Mouse (Mus musculus): ENCODE results near the gene Vsig10. TPM values are rescaled to one million over a fixed set of nuclear protein-coding genes. Genes with fewer than 3 reads are reported as not detected.

Vsig10 gene
- polyA plus RNA-seq, 1 experiment: 2.1 TPM

DNA sequence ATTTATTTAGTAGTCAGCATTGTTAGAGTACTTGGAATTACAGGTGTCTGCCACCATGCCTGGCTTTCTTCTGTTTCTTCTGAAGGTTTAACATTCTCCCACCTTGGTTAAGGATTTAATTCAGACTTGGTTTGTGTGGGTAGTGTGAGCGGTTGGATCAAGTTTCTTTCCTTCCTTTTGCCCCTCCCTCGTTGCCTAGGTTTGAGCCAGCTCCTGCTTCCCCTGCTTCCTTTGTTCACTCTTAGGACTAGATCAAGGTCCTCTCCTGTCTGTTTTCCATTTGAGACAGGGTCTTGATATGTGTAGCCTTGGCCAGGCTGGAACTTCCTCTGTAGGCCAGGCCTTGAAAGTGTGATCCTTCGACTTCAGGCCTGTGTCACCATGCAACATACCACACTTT is 27.4 kb downstream of the Vsig10 start:
- no peak overlapping the region for H3K27ac ChIP-seq (ENCODE audit: insufficient read depth, low read length)
- no peaks in the 10 kb centered on the region for H3K4me1 ChIP-seq (ENCODE audit: control insufficient read depth, insufficient read depth, low read length)
- TF ChIP-seq POLR2A (IDR thresholded peaks at IDR 0.05; ENCODE audit: extremely low read depth, insufficient read depth, low read length): no peak
- TF ChIP-seq CTCF (IDR thresholded peaks at IDR 0.05; ENCODE audit: extremely low read depth, insufficient read depth, low read length): no peak
- H3K4me3 ChIP-seq (ENCODE audit: insufficient read depth, low read length): no peak overlapping the region

DNA sequence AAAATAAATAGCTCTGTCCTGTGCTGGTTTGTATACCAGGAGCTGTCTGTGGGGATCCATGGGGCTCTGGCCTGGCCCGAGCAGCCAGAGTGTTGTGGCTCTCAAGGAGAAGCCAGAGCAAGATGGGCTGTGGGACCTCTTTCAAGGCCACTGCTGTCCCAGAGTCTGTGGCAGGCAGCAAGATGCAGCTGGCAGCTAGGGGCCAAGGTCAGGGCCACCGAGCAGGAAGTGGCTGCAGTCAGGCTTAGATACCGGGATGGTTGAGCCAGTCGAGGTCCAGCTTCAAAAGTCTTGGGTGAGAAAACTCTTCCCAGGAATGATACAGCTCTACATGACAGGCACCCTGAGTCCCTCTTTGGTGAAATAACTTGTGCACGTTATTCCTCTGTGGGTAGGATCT is 28.1 kb downstream of the Vsig10 start:
- H3K4me1 ChIP-seq (ENCODE audit: control insufficient read depth, insufficient read depth, low read length): no peaks in the 10 kb centered on the region
- TF ChIP-seq POLR2A (IDR thresholded peaks at IDR 0.05; ENCODE audit: extremely low read depth, insufficient read depth, low read length): no peak
- no peak for TF ChIP-seq CTCF (IDR thresholded peaks at IDR 0.05; ENCODE audit: extremely low read depth, insufficient read depth, low read length)
- H3K4me3 ChIP-seq (ENCODE audit: insufficient read depth, low read length): no peak overlapping the region
- no peak overlapping the region for H3K27ac ChIP-seq (ENCODE audit: insufficient read depth, low read length)

DNA sequence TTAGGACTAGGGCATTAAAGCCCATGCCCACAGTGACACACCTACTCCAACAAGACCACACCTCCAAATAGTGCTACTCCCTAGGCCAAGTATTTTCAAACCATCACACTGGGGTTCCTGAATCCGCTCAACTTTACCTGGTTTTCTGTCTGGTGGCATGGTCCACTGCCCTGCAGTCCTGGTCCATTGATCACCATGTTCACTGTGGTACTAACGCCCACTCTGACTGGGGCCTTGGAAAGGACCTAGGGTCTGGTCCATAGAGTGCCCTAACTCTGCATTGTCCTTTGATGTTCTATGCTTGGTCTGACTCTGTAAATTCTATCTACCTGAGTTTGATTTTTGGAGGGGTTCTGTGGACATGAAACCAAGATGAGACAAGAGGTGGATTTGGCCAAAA is 29.0 kb downstream of the Vsig10 start:
- no peaks in the 10 kb centered on the region for H3K4me1 ChIP-seq (ENCODE audit: control insufficient read depth, insufficient read depth, low read length)
- H3K4me3 ChIP-seq (ENCODE audit: insufficient read depth, low read length): no peak overlapping the region
- no peak for TF ChIP-seq POLR2A (IDR thresholded peaks at IDR 0.05; ENCODE audit: extremely low read depth, insufficient read depth, low read length)
- TF ChIP-seq CTCF (IDR thresholded peaks at IDR 0.05; ENCODE audit: extremely low read depth, insufficient read depth, low read length): no peak
- no peak overlapping the region for H3K27ac ChIP-seq (ENCODE audit: insufficient read depth, low read length)

DNA sequence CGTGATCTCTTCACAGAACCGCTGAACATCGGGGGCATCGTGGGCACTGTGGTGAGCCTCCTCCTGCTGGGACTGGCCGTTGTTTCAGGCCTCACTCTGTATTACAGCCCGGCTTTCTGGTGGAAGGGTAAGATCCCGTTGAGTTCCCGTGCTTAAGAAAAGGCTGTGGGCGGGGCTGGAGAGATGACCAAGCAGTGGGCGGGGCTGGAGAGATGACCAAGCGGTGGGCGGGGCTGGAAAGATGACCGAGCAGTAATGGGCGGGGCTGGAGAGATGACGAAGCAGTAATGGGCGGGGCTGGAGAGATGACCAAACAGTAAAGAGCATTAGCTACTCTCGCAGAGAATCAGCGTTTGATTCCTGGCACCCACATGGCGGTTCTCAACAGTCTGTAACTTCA is 29.4 kb downstream of the Vsig10 start:
- H3K4me3 ChIP-seq (ENCODE audit: insufficient read depth, low read length): no peak overlapping the region
- TF ChIP-seq CTCF (IDR thresholded peaks at IDR 0.05; ENCODE audit: extremely low read depth, insufficient read depth, low read length): no peak
- no peak for TF ChIP-seq POLR2A (IDR thresholded peaks at IDR 0.05; ENCODE audit: extremely low read depth, insufficient read depth, low read length)

DNA sequence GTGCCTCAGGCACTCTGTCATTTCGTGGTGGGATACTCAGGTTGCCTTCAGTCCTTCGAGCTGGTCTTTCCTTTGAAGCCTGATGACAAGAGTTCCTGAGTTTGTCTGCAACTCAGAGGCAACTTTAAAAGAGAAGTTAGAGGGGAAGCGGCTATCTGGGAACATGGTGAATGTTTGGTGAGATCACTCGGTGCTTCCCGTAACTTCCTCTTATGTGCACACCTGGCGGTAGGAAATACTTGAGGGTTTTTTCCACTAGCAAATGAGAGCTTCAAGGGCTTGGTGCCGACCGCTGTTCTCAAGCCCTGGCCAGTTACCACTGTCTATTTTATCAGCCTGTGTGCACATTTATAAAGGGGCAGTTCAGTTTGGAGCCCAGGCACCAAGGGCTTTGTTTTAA is 35.2 kb downstream of the Vsig10 start:
- Histone ChIP-seq H3K4me3 (ENCODE audit: insufficient read depth, low read length) (no peak overlapping the region), H3K4me1 (ENCODE audit: control insufficient read depth, insufficient read depth, low read length) (peaks cover 5% of the 10 kb centered on the region; the same call in 1 of the 2 replicates)
- TF ChIP-seq POLR2A (IDR thresholded peaks at IDR 0.05; ENCODE audit: extremely low read depth, insufficient read depth, low read length): no peak
- no peak for TF ChIP-seq CTCF (IDR thresholded peaks at IDR 0.05; ENCODE audit: extremely low read depth, insufficient read depth, low read length)

More for the DNA sequence above, 29.4 kb downstream of the Vsig10 start:
- no peaks in the 10 kb centered on the region for H3K4me1 ChIP-seq (ENCODE audit: control insufficient read depth, insufficient read depth, low read length)
- H3K27ac ChIP-seq (ENCODE audit: insufficient read depth, low read length): no peak overlapping the region

DNA sequence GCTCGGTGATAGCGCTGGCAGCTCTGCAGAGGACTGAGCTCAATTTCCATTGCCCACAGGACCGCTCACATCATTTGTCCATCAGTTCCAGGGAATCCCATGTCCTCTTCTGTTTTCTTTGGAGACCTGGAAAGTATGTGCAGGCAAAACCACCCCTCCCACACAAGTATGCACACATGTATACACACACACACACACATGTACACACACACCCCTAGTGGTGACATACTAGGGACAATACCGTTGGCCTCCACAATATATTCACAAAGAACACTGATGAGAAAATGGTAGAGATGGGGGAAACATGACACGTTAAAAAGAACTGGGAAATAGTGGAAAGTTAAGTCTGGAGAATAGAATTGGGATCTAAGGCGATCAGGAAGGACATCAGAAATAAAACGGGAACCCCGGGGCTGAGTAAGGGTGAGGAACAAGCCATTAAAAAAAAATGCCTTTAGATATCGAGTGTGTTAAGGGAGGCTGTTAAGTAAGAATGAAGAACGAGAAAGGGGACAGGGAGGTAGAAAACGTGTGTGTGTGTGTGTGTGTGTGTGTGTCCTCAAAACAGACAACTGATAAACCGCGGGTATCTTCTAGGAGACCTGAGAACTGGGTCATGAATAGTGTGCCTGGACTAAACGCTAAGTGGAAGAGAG is 36.9 kb downstream of the Vsig10 start:
- Histone ChIP-seq H3K4me3 (ENCODE audit: insufficient read depth, low read length) (no peak overlapping the region; the same call in 1 of the 2 replicates), H3K27ac (ENCODE audit: insufficient read depth, low read length) (peak overlapping the region; percentile 18; the same call in 1 of the 2 replicates), H3K4me1 (ENCODE audit: control insufficient read depth, insufficient read depth, low read length) (peaks cover 11% of the 10 kb centered on the region)
- TF ChIP-seq POLR2A (IDR thresholded peaks at IDR 0.05; ENCODE audit: extremely low read depth, insufficient read depth, low read length): no peak
- no peak for TF ChIP-seq CTCF (IDR thresholded peaks at IDR 0.05; ENCODE audit: extremely low read depth, insufficient read depth, low read length)

More for the DNA sequence above, 35.2 kb downstream of the Vsig10 start:
- H3K27ac ChIP-seq (ENCODE audit: insufficient read depth, low read length): no peak overlapping the region

DNA sequence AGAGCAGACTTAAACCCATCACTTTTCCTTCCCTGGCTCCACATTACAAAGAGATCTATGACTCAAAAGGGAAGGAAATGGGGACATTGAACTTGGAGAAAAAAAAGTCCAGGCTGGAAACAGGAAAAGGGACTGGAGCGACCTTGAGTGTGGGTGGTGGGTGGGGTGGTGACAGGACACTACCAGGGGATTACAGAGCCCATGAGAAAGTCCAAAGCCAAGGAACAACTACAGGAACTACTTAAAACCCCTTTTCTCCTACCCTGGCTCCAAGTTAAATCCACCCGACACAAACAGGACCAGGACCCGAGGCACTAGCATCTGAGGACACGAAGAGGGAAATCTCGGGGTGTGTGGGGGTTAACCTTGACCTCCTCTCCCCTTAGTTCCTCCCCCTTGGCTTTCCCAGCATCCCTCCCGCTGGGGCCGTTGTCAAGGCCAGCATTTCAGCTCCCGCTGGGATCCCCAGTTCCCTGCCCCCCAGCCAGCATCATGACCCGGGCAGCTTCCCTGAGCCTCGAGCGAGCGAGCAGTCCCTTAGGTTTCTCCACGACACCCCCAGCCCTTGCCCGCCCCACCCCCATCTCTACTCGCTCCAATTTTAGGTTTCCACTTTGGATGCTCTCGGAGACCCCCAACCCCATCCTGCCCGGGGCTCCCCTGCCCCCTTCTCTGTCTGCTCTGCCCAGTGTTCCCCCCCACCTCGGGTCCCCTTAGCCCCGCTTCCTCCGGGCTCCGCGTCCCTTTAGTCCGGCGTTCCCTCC is 37.7 kb downstream of the Vsig10 start:
- TF ChIP-seq POLR2A (IDR thresholded peaks at IDR 0.05; ENCODE audit: extremely low read depth, insufficient read depth, low read length) (0 out of 2 replicates have a peak, but pooled peaks have one; percentile 21), CTCF (IDR thresholded peaks at IDR 0.05; ENCODE audit: extremely low read depth, insufficient read depth, low read length) (no peak)
- peak overlapping the region; percentile 18 for H3K27ac ChIP-seq (ENCODE audit: insufficient read depth, low read length)
- peak overlapping the region; percentile 99 for H3K4me3 ChIP-seq (ENCODE audit: insufficient read depth, low read length)
- peaks cover 18% of the 10 kb centered on the region for H3K4me1 ChIP-seq (ENCODE audit: control insufficient read depth, insufficient read depth, low read length)

DNA sequence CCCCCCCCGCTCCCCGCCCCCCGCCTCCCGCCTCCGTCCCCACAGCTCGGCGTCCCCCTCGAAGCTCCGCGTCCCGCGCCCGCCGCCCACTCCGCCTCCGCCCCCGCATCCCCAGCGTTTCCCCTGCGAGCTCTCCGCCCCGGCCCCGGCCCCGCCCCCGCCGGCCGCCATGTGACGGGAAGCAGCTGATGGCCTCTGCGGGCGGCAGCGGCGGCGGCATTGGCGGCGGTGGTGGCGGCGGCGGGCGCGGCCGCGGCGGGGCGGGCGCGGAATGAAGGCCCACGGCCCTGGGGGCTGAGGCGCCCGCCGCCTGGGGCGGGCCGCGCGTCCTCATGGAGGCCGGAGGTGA is 38.2 kb downstream of the Vsig10 start, which contains the start of gene Wsb2:
Gene Wsb2 (plus strand): TSS at position 176 of the 349 bp plus-strand sequence.
- TF ChIP-seq POLR2A (IDR thresholded peaks at IDR 0.05; ENCODE audit: extremely low read depth, insufficient read depth, low read length): no peak
- TF ChIP-seq CTCF (IDR thresholded peaks at IDR 0.05; ENCODE audit: extremely low read depth, insufficient read depth, low read length): no peak
- peaks cover 20% of the 10 kb centered on the region for H3K4me1 ChIP-seq (ENCODE audit: control insufficient read depth, insufficient read depth, low read length)
- H3K4me3 ChIP-seq (ENCODE audit: insufficient read depth, low read length): peak within 1 kb of the TSS; percentile 99
- peak within 1 kb of the TSS; percentile 97 for H3K27ac ChIP-seq (ENCODE audit: insufficient read depth, low read length)

DNA sequence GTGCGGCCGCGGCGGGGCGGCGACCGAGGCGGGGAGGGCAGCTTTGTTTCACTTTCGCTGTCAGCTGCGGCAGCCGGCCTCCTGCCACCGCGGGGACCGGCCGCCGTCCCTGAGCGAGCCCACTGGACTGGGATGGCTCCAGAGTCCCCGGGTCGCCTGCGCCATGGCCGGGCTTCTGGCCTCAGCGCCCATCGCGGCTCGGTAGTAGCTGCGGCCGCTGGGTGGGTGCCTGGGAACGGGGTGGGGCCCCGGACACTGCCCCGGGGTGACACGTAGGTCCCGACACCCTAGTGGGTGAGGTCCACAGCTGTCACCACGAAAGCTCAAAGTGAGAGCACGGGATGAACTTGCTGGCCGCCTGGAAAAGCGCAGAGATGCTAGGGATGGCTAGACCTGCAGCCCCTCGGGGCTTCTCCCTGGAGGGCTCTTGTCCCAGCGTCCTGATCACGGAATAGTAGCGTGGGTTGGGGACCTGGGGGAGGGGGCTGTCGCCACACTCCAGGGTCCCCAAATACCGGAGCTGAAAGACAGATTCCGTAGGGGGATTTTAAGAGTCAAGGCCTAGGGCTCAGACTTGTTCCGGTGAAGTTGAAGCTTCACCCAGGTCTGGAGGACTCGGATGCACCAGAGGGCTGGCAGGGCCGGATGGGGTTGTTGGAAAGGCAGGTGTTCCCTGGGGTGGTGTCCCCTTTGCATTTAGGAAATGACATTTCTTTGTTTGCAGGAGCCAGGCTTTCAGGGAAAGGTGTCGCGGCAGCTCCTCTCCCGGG is 38.8 kb downstream of the Vsig10 start:
- H3K27ac ChIP-seq (ENCODE audit: insufficient read depth, low read length): peak overlapping the region; percentile 97
- peaks cover 24% of the 10 kb centered on the region for H3K4me1 ChIP-seq (ENCODE audit: control insufficient read depth, insufficient read depth, low read length)
- peak overlapping the region; percentile 99 for H3K4me3 ChIP-seq (ENCODE audit: insufficient read depth, low read length)
- no peak for TF ChIP-seq CTCF (IDR thresholded peaks at IDR 0.05; ENCODE audit: extremely low read depth, insufficient read depth, low read length)
- TF ChIP-seq POLR2A (IDR thresholded peaks at IDR 0.05; ENCODE audit: extremely low read depth, insufficient read depth, low read length): no peak

Measured in cortical plate, adult 2 months (tissue).